Mouse (Mus musculus) brown adipose tissue, adult 24 weeks (tissue): ENCODE measurements around the gene Serinc5. TPM values are rescaled to one million over a fixed set of nuclear protein-coding genes. Genes with fewer than 3 reads are reported as not detected.
"Not testable (repeated sequence)": the region's sequence is repeated elsewhere in the genome, so short reads cannot be mapped to it uniquely, and the experiment has no call there.

Experiments used
- H3K27ac ChIP-seq: fragments of 200-500 bp; replicated peaks from 2 replicates; pipeline ENCODE4 v1.5.1; 2012; ENCODE audit warnings: low read depth, mild to moderate bottlenecking, low read length
- H3K4me1 ChIP-seq: fragments of 200-500 bp; 2 replicates; pipeline ENCODE4 v1.6.1; 2012; ENCODE audit warnings: low read length, mixed read lengths; ENCODE audit not compliant: control insufficient read depth, insufficient read depth, insufficient read length
- H3K4me3 ChIP-seq: fragments of 200-500 bp; 2 replicates; pipeline ENCODE4 v1.5.1; 2012; ENCODE audit warnings: low read depth, mild to moderate bottlenecking, low read length, moderate library complexity; ENCODE audit not compliant: insufficient read depth
- polyA plus RNA-seq: library from polyadenylated mRNA; stranded (reverse); fragments of >200 nt; gene quantifications from 2 replicates; pipeline ENCODE4 v1.2.4, GENCODE M21; 2012; ENCODE audit not compliant: missing spikeins, insufficient read depth, insufficient read length

Serinc5 gene
- polyA plus RNA-seq, 1 experiment, result 3.2 TPM

- Histone ChIP-seq H3K27ac (no peak overlapping the region), H3K4me3 (no peak overlapping the region), H3K4me1 (peaks cover 5% of the 10 kb centered on the region)
Observed at GRCm38 (mm10) chr13:92671727-92672126, 60.8 kb downstream of the Serinc5 start.

GRCm38 (mm10) chr13:92674676-92675075 lies 63.8 kb downstream of the Serinc5 start:
- H3K4me3 ChIP-seq, result no peak overlapping the region
- peaks cover 5% of the 10 kb centered on the region for H3K4me1 ChIP-seq
- H3K27ac ChIP-seq, result no peak overlapping the region

GRCm38 (mm10) chr13:92675308-92675707 lies 64.4 kb downstream of the Serinc5 start:
- Histone ChIP-seq H3K4me3 (no peak overlapping the region), H3K4me1 (peaks cover 5% of the 10 kb centered on the region), H3K27ac (no peak overlapping the region)

- Histone ChIP-seq H3K27ac (no peak overlapping the region), H3K4me1 (peaks cover 5% of the 10 kb centered on the region), H3K4me3 (no peak overlapping the region)
Observed at GRCm38 (mm10) chr13:92675897-92676584, 65.2 kb downstream of the Serinc5 start.

- no peak overlapping the region for H3K27ac ChIP-seq
- H3K4me3 ChIP-seq, result no peak overlapping the region
- peaks cover 5% of the 10 kb centered on the region for H3K4me1 ChIP-seq
Observed at GRCm38 (mm10) chr13:92677656-92678055, 66.8 kb downstream of the Serinc5 start.

- Histone ChIP-seq H3K4me3 (no peak overlapping the region), H3K4me1 (peaks cover 5% of the 10 kb centered on the region), H3K27ac (no peak overlapping the region)
Observed at GRCm38 (mm10) chr13:92679661-92680060, 68.8 kb downstream of the Serinc5 start.

GRCm38 (mm10) chr13:92681541-92681940 lies 70.7 kb downstream of the Serinc5 start:
- Histone ChIP-seq H3K4me3 (no peak overlapping the region), H3K27ac (no peak overlapping the region), H3K4me1 (no peaks in the 10 kb centered on the region)

GRCm38 (mm10) chr13:92682833-92683232 lies 71.9 kb downstream of the Serinc5 start:
- Histone ChIP-seq H3K27ac (no peak overlapping the region), H3K4me3 (no peak overlapping the region), H3K4me1 (no peaks in the 10 kb centered on the region)

- H3K4me3 ChIP-seq, result no peak overlapping the region
- H3K4me1 ChIP-seq, result no peaks in the 10 kb centered on the region
- no peak overlapping the region for H3K27ac ChIP-seq
Observed at GRCm38 (mm10) chr13:92683464-92683863, 72.6 kb downstream of the Serinc5 start.

- H3K4me3 ChIP-seq, result no peak overlapping the region
- H3K4me1 ChIP-seq, result no peaks in the 10 kb centered on the region
- no peak overlapping the region for H3K27ac ChIP-seq
Observed at GRCm38 (mm10) chr13:92684310-92684709, 73.4 kb downstream of the Serinc5 start.

- no peak overlapping the region for H3K27ac ChIP-seq
- H3K4me3 ChIP-seq, result no peak overlapping the region
- no peaks in the 10 kb centered on the region for H3K4me1 ChIP-seq
Observed at GRCm38 (mm10) chr13:92685273-92685672, 74.4 kb downstream of the Serinc5 start.

- H3K4me3 ChIP-seq, H3K27ac ChIP-seq, H3K4me1 ChIP-seq: not testable (repeated sequence)
Observed at GRCm38 (mm10) chr13:92687151-92687550, 76.3 kb downstream of the Serinc5 start.

- no peaks in the 10 kb centered on the region for H3K4me1 ChIP-seq
- H3K4me3 ChIP-seq, result no peak overlapping the region
- no peak overlapping the region for H3K27ac ChIP-seq
Observed at GRCm38 (mm10) chr13:92689061-92689460, 78.2 kb downstream of the Serinc5 start.

- no peaks in the 10 kb centered on the region for H3K4me1 ChIP-seq
- no peak overlapping the region for H3K27ac ChIP-seq
- H3K4me3 ChIP-seq, result no peak overlapping the region
Observed at GRCm38 (mm10) chr13:92693866-92694550, 83.1 kb downstream of the Serinc5 start.

GRCm38 (mm10) chr13:92696491-92696939 lies 85.6 kb downstream of the Serinc5 start:
- Histone ChIP-seq H3K4me3 (no peak overlapping the region), H3K27ac (no peak overlapping the region), H3K4me1 (no peaks in the 10 kb centered on the region)

GRCm38 (mm10) chr13:92697141-92697540 lies 86.2 kb downstream of the Serinc5 start:
- Histone ChIP-seq H3K27ac (no peak overlapping the region), H3K4me3 (no peak overlapping the region), H3K4me1 (no peaks in the 10 kb centered on the region)
